Mouse (Mus musculus) liver, embryonic 12.5 days (tissue): ENCODE data around the gene Rbfox1. TPM values are rescaled to one million over a fixed set of nuclear protein-coding genes. Genes with fewer than 3 reads are reported as not detected.

Experiments
- ATAC-seq: fragments of 200-750 bp; cut with Nextera tagmentation; 2 replicates; pipeline ENCODE4 v1.8.0; 2017; ENCODE audit warnings: moderate number of reproducible peaks, mild to moderate bottlenecking, moderate library complexity
- H3K27ac ChIP-seq: fragments of 300-500 bp; sonication (generic); 2 replicates; pipeline ENCODE4 v1.5.1; 2016; ENCODE audit warnings: mild to moderate bottlenecking
- H3K27me3 ChIP-seq: fragments of 300-500 bp; sonication (generic); replicated peaks from 2 replicates; pipeline ENCODE4 v1.6.1; 2016; ENCODE audit warnings: mild to moderate bottlenecking, moderate library complexity
- H3K36me3 ChIP-seq: fragments of 300-500 bp; sonication (generic); 2 replicates; pipeline ENCODE4 v1.6.1; 2016; ENCODE audit warnings: mild to moderate bottlenecking, moderate library complexity
- H3K4me1 ChIP-seq: fragments of 300-500 bp; sonication (generic); 2 replicates; pipeline ENCODE4 v1.6.1; 2016
- H3K4me2 ChIP-seq: fragments of 300-500 bp; sonication (generic); 2 replicates; pipeline ENCODE4 v1.6.1; 2016; ENCODE audit warnings: mild to moderate bottlenecking, moderate library complexity
- H3K4me3 ChIP-seq: fragments of 300-500 bp; sonication (generic); 2 replicates; pipeline ENCODE4 v1.5.1; 2016; ENCODE audit warnings: mild to moderate bottlenecking, moderate library complexity
- H3K9ac ChIP-seq: fragments of 300-500 bp; sonication (generic); 2 replicates; pipeline ENCODE4 v1.6.1; 2016; ENCODE audit warnings: mild to moderate bottlenecking, moderate library complexity
- H3K9me3 ChIP-seq: fragments of 300-500 bp; sonication (generic); replicated peaks from 2 replicates; pipeline ENCODE4 v1.6.1; 2016; ENCODE audit warnings: mild to moderate bottlenecking, moderate library complexity
- WGBS: fragments of 180-500 bp; shearing (Covaris S2); methylation state at CpG from one replicate; pipeline ENCODE4 v1.1.7; 2016; ENCODE audit not compliant: insufficient replicate concordance; 5-methylcytosine and 5-hydroxymethylcytosine counted together
- polyA plus RNA-seq: library from polyadenylated mRNA; unstranded; fragments of >200 nt; fragmentation: Nextera tagmentation; extraction: Ambion mirVana; gene quantifications from 2 replicates; pipeline ENCODE4 v1.2.1, GENCODE M21; 2016

Rbfox1 gene
- polyA plus RNA-seq, 1 experiment from 2014 or later: 0.21 TPM

- ATAC-seq: no peak
- 68% methylated on average over 2 of the region's 2 CpGs for WGBS
- no peaks in the 10 kb centered on the region for H3K9me3 ChIP-seq
Observed at GRCm38 (mm10) chr16:7097071-7097470, 1211.9 kb downstream of the Rbfox1 start.

DNA sequence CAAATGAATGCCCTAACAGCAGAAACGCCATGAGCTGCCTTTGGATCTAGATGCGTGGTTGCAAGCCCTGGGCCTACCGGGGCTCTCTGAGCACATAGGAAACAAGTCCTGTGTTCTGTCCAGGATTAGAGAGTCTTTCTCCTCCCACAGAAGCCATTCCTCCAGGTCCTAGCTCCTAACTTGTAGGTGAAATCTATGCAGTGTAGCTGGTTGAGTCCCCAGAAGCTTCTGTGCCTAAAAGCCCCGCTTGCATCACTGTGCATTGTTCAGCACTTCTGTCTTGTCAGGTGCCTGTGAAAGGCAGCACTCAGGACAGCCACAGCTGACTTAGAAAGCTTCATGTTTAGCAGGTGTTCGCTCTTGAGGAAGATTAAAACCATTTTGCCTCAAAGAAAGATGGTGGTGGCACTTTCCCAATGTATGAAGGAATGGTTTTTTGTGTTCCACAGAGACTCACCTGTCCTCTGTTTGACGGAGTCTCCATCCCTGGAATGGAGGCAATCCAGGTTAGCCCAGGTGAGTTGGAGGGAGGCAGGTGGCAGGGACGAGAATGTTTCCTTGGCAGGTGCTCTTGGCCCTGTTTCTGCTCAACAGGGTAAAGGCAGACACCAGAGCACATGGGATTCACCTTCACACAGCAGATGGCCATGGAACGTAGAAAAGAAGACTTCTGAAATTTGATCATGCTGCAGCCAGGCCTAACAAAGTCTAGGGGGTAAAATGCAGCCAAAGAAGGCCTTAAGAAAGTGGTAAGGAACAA is 1213.0 kb downstream of the Rbfox1 start:
- H3K4me1 ChIP-seq: no peaks in the 10 kb centered on the region; the same call in 1 of the 2 replicates
- ATAC-seq: no peak
- no peak overlapping the region for H3K27ac ChIP-seq
- no peak overlapping the region for H3K4me2 ChIP-seq
- H3K27me3 ChIP-seq: no peaks in the 10 kb centered on the region
- H3K9ac ChIP-seq: no peak overlapping the region
- 71% methylated on average over 8 of the region's 8 CpGs for WGBS
- no peaks in the 10 kb centered on the region for H3K9me3 ChIP-seq
- H3K36me3 ChIP-seq: no peaks in the 10 kb centered on the region
- no peak overlapping the region for H3K4me3 ChIP-seq

More at GRCm38 (mm10) chr16:7097071-7097470, 1211.9 kb downstream of the Rbfox1 start:
- H3K4me3 ChIP-seq: no peak overlapping the region
- H3K4me1 ChIP-seq: no peaks in the 10 kb centered on the region; the same call in 1 of the 2 replicates
- no peaks in the 10 kb centered on the region for H3K27me3 ChIP-seq
- no peak overlapping the region for H3K9ac ChIP-seq
- H3K36me3 ChIP-seq: no peaks in the 10 kb centered on the region
- H3K4me2 ChIP-seq: no peak overlapping the region
- H3K27ac ChIP-seq: no peak overlapping the region

DNA sequence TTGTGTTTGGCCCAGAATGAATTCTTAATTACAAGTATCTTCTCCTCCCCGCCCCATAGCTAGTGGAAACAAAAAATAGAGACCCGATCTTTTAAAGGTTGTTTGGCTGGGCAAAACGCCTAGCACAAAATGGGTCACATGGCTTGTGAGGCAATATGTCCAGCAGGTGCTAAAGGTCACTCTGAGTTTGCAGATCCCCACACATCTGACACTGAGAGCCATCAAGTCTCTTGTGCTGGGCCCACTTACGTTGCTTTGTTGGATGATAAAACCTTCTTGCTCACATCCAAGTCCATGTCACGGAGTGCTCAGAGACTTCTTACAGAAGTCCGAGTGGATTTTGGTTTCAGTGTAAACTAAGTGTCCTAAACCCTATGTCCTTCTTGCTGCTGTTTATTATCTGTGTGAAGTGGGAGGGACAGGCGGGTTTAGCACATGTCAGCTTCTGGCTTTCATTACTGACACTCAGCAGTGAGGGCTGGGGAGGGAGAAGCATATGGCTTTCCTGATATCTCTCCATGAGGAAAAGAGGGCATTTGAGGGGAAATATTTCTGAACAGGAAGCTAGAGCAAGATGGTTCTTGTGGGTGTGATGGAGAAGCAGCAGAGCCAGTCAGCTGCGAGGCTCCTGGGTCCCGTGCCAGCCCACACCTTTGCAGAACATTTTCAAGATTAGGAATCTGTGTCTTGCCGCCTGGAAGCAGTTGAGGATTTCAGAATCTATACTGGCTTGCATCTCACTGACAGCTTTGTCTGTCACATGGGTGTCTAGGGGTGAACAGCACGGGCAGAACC is 1214.5 kb downstream of the Rbfox1 start:
- Histone ChIP-seq H3K27me3 (no peaks in the 10 kb centered on the region), H3K4me1 (no peaks in the 10 kb centered on the region; the same call in 1 of the 2 replicates), H3K4me3 (no peak overlapping the region), H3K27ac (no peak overlapping the region), H3K9me3 (no peaks in the 10 kb centered on the region), H3K36me3 (no peaks in the 10 kb centered on the region), H3K4me2 (no peak overlapping the region), H3K9ac (no peak overlapping the region)
- 58% methylated on average over 11 of the region's 11 CpGs for WGBS
- no peak for ATAC-seq

- H3K36me3 ChIP-seq: no peaks in the 10 kb centered on the region
- ATAC-seq: no peak
- H3K27me3 ChIP-seq: no peaks in the 10 kb centered on the region
- no peak overlapping the region for H3K9ac ChIP-seq
- 69% methylated on average over 1 of the region's 1 CpGs for WGBS
- no peaks in the 10 kb centered on the region for H3K9me3 ChIP-seq
- H3K4me1 ChIP-seq: no peaks in the 10 kb centered on the region; the same call in 1 of the 2 replicates
- no peak overlapping the region for H3K4me2 ChIP-seq
- no peak overlapping the region for H3K27ac ChIP-seq
- H3K4me3 ChIP-seq: no peak overlapping the region
Observed at GRCm38 (mm10) chr16:7102486-7102885, 1217.3 kb downstream of the Rbfox1 start.

DNA sequence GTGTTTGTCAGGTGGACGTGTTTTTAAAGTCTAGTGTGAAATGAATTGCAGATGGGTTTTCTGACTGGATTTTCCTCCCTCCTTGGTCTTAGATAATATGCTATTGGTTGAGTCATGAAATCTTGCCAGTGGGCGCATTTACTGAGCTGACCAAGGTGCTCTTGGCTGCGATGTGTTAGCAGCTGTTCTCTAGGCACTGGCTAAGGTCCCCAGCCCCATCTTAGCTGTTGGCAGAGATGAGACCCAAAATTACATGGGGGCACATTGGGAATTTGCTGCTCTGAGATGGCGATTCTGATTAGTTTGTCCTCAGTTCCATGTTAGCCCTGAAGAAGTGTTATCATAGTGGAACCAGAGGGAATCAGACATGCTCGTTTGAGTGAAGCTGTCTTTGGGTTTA is 1218.1 kb downstream of the Rbfox1 start:
- Histone ChIP-seq H3K27me3 (no peaks in the 10 kb centered on the region), H3K4me2 (no peak overlapping the region), H3K27ac (no peak overlapping the region), H3K4me1 (no peaks in the 10 kb centered on the region; the same call in 1 of the 2 replicates), H3K36me3 (no peaks in the 10 kb centered on the region), H3K4me3 (no peak overlapping the region), H3K9me3 (no peaks in the 10 kb centered on the region), H3K9ac (no peak overlapping the region)
- 57% methylated on average over 5 of the region's 5 CpGs for WGBS
- no peak for ATAC-seq

DNA sequence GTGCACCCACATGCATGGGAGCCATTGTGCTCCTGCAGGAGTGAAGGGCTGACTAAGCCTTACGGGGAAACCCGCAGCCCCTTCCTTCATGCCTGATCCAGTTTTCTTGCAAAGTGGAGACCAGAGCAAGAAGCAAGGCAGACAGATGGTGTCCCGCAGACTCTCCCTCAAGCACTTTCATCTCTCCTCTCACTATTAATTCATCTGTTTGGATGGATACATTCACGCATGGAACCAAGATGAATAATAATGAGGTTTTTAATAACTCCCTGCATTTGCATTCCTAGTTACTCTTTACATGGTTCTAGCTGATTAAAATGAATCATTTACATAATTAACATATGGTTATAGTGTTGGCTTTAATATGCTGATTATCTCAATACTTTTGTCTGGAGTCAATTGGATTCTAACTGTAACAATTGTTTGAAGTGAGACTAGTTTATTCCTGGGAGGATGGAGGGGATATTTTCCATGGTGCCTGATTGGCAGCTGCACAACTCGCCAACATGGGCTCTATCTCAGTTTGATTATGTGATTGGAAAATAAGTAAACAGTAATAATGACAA is 1221.4 kb downstream of the Rbfox1 start:
- no peak for ATAC-seq
- no peak overlapping the region for H3K4me2 ChIP-seq
- H3K9ac ChIP-seq: no peak overlapping the region
- no peak overlapping the region for H3K4me3 ChIP-seq
- H3K27me3 ChIP-seq: no peaks in the 10 kb centered on the region
- H3K27ac ChIP-seq: no peak overlapping the region
- H3K9me3 ChIP-seq: no peaks in the 10 kb centered on the region
- 73% methylated on average over 5 of the region's 5 CpGs for WGBS
- no peaks in the 10 kb centered on the region for H3K36me3 ChIP-seq
- H3K4me1 ChIP-seq: no peaks in the 10 kb centered on the region

GRCm38 (mm10) chr16:7115945-7116344 is 1230.8 kb downstream of the Rbfox1 start:
- H3K4me1 ChIP-seq: no peaks in the 10 kb centered on the region
- H3K27me3 ChIP-seq: no peaks in the 10 kb centered on the region
- H3K9me3 ChIP-seq: no peaks in the 10 kb centered on the region
- no peak overlapping the region for H3K4me3 ChIP-seq
- H3K9ac ChIP-seq: no peak overlapping the region
- no peak for ATAC-seq
- no peak overlapping the region for H3K4me2 ChIP-seq
- no peaks in the 10 kb centered on the region for H3K36me3 ChIP-seq
- H3K27ac ChIP-seq: no peak overlapping the region
- WGBS: 51% methylated on average over 3 of the region's 3 CpGs

DNA sequence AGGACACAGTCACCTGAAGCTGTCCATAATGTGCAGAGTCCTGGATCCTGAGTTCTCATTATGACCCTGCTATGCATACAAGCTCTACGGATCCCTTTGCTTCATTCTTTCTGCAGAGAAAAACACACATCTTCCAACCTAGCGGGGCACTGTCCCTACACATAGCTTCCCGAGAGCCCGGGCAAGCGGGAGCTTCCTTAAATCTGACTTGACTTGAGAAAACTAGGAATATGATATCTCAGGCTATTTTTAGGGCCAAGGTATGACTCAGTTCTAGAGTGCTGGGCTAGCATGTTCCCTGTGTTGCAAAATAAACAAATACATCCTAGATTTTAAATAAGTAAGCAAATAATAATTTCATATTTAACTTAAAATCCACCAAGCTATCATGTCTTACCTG is 1244.4 kb downstream of the Rbfox1 start:
- Histone ChIP-seq H3K36me3 (no peaks in the 10 kb centered on the region), H3K9ac (no peak overlapping the region), H3K4me2 (no peak overlapping the region), H3K27ac (no peak overlapping the region), H3K4me3 (no peak overlapping the region), H3K27me3 (no peaks in the 10 kb centered on the region), H3K4me1 (no peaks in the 10 kb centered on the region), H3K9me3 (no peaks in the 10 kb centered on the region)
- no peak for ATAC-seq
- WGBS: 74% methylated on average over 5 of the region's 5 CpGs

- H3K4me2 ChIP-seq: no peak overlapping the region
- 36% methylated on average over 1 of the region's 1 CpGs for WGBS
- H3K27me3 ChIP-seq: no peaks in the 10 kb centered on the region
- no peaks in the 10 kb centered on the region for H3K9me3 ChIP-seq
- ATAC-seq: no peak
- no peak overlapping the region for H3K27ac ChIP-seq
- no peak overlapping the region for H3K9ac ChIP-seq
- no peaks in the 10 kb centered on the region for H3K36me3 ChIP-seq
- H3K4me1 ChIP-seq: no peaks in the 10 kb centered on the region
- no peak overlapping the region for H3K4me3 ChIP-seq
Observed at GRCm38 (mm10) chr16:7132434-7132833, 1247.3 kb downstream of the Rbfox1 start.

DNA sequence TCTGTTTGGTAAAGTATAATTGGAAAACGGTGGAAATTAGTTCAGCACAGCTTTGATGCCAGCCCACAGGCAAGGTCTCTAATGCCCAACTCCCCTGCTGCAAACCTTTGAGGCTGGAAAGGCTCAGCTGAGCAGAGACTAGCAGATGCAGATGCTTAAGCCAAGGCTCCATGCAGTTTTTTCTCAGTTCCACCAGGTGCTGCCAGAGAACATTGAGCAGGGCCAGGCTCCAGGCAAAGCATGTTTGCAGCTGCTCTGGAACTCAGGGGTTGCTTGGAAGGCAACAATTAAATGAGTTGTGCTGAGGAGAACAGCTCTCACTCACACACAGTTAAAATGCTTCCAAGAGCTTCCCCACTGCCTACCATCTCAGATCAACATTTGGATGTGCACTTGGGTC is 1251.8 kb downstream of the Rbfox1 start:
- H3K27me3 ChIP-seq: no peaks in the 10 kb centered on the region
- H3K4me1 ChIP-seq: no peaks in the 10 kb centered on the region
- WGBS: 45% methylated on average over 1 of the region's 1 CpGs
- H3K4me3 ChIP-seq: no peak overlapping the region
- ATAC-seq: no peak
- no peak overlapping the region for H3K9ac ChIP-seq
- H3K4me2 ChIP-seq: no peak overlapping the region
- no peak overlapping the region for H3K27ac ChIP-seq
- no peaks in the 10 kb centered on the region for H3K36me3 ChIP-seq
- H3K9me3 ChIP-seq: no peaks in the 10 kb centered on the region

DNA sequence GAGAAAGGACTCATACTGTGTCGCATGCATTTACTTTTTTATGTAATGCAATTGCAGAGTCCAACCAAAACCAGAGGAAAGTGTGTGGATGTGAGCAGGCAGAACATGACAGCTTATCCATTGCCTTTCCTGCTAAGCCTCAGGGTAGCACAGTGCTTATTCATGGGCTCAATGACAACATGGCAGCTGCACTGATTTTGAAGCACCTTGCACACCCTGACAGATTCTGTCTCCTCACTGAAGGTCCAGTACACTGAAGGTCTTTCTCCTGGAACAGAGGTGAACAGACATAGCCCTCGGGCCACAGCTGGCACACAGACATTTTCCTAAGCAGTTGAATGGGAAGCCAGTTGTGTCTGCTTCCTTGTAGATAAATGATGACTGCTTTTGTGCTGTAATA is 1254.3 kb downstream of the Rbfox1 start:
- no peaks in the 10 kb centered on the region for H3K27me3 ChIP-seq
- WGBS: 58% methylated on average over 2 of the region's 2 CpGs
- no peak overlapping the region for H3K27ac ChIP-seq

GRCm38 (mm10) chr16:7140909-7141308 is 1255.8 kb downstream of the Rbfox1 start:
- no peak overlapping the region for H3K27ac ChIP-seq
- no peak for ATAC-seq

More for the DNA sequence above, 1254.3 kb downstream of the Rbfox1 start:
- Histone ChIP-seq H3K4me3 (no peak overlapping the region), H3K9ac (no peak overlapping the region), H3K4me1 (no peaks in the 10 kb centered on the region), H3K9me3 (no peaks in the 10 kb centered on the region), H3K4me2 (no peak overlapping the region), H3K36me3 (no peaks in the 10 kb centered on the region)
- no peak for ATAC-seq

More at GRCm38 (mm10) chr16:7140909-7141308, 1255.8 kb downstream of the Rbfox1 start:
- WGBS: 38% methylated on average over 8 of the region's 8 CpGs
- no peak overlapping the region for H3K4me3 ChIP-seq
- no peaks in the 10 kb centered on the region for H3K4me1 ChIP-seq
- H3K27me3 ChIP-seq: no peaks in the 10 kb centered on the region
- no peak overlapping the region for H3K9ac ChIP-seq
- no peaks in the 10 kb centered on the region for H3K36me3 ChIP-seq
- no peak overlapping the region for H3K4me2 ChIP-seq
- no peaks in the 10 kb centered on the region for H3K9me3 ChIP-seq
